Mouse (Mus musculus) neural tube, embryonic 13.5 days (tissue): Measurements from ENCODE around the gene Mtfmt. TPM values are rescaled to one million over a fixed set of nuclear protein-coding genes. Genes with fewer than 3 reads are reported as not detected.

ENCODE experiments used
- ATAC-seq: fragments of 200-750 bp; cut with Nextera tagmentation; 2 replicates; pipeline ENCODE4 v1.8.0; 2017; ENCODE audit warnings: low read depth, mild to moderate bottlenecking, moderate TSS enrichment, moderate library complexity
- H3K27ac ChIP-seq: fragments of 300-500 bp; sonication (generic); replicated peaks from 2 replicates; pipeline ENCODE4 v1.5.1; 2015; ENCODE audit warnings: moderate library complexity, mild to moderate bottlenecking, inconsistent platforms
- H3K27me3 ChIP-seq: fragments of 300-500 bp; sonication (generic); 2 replicates; pipeline ENCODE4 v1.6.1; 2015; ENCODE audit warnings: mild to moderate bottlenecking, inconsistent platforms
- H3K36me3 ChIP-seq: fragments of 300-500 bp; sonication (generic); 2 replicates; pipeline ENCODE4 v1.6.1; 2015; ENCODE audit warnings: mild to moderate bottlenecking, inconsistent platforms
- H3K4me1 ChIP-seq: fragments of 300-500 bp; sonication (generic); replicated peaks from 2 replicates; pipeline ENCODE4 v1.6.1; 2015; ENCODE audit warnings: inconsistent platforms
- H3K4me2 ChIP-seq: fragments of 300-500 bp; sonication (generic); 2 replicates; pipeline ENCODE4 v1.6.1; 2015; ENCODE audit warnings: inconsistent platforms, mild to moderate bottlenecking, moderate library complexity
- H3K4me3 ChIP-seq: fragments of 300-500 bp; sonication (generic); 2 replicates; pipeline ENCODE4 v1.5.1; 2015; ENCODE audit warnings: mild to moderate bottlenecking, inconsistent platforms
- H3K9ac ChIP-seq: fragments of 300-500 bp; sonication (generic); 2 replicates; pipeline ENCODE4 v1.6.1; 2015; ENCODE audit warnings: moderate library complexity, mild to moderate bottlenecking, inconsistent platforms
- H3K9me3 ChIP-seq: fragments of 300-500 bp; sonication (generic); 2 replicates; pipeline ENCODE4 v1.6.1; 2016; ENCODE audit warnings: inconsistent platforms
- WGBS: fragments of 180-500 bp; shearing (Covaris S2); methylation state at CpG from one replicate; pipeline ENCODE4 v1.1.7; 2015; 5-methylcytosine and 5-hydroxymethylcytosine counted together
- polyA plus RNA-seq: library from polyadenylated mRNA; unstranded; fragments of >200 nt; fragmentation: Nextera tagmentation; extraction: Ambion mirVana; gene quantifications from 2 replicates; pipeline ENCODE4 v1.2.1, GENCODE M21; 2015

Mtfmt gene
- polyA plus RNA-seq, 1 experiment from 2014 or later: 25.5 TPM

DNA sequence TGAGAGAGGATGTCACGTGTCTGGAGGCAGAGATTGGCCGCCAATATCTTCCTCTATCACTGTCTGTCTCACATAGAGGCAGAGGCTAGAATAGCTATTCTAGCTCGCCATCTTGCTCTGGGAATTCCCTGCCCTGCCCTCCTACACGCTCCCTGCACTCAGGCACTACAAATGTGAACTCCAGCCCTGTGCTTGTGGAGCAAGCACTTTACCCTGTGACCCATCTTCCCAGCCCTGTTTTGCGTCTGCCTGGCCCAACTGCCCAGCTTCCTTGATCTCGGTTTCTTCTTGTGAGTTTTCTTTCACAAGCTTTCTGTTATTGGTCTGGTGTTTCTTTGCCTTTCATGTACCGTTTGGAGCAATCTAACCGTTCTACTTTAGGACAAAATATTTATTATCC lies 43.6 kb downstream of the Mtfmt start:
- Histone ChIP-seq H3K36me3 (peaks cover 91% of the 10 kb centered on the region), H3K4me2 (no peak overlapping the region), H3K27ac (no peak overlapping the region), H3K4me3 (no peak overlapping the region), H3K27me3 (no peaks in the 10 kb centered on the region), H3K9ac (no peak overlapping the region), H3K4me1 (no peaks in the 10 kb centered on the region), H3K9me3 (no peaks in the 10 kb centered on the region)
- ATAC-seq: no peak
- 88% methylated on average over 8 of the region's 8 CpGs for WGBS

DNA sequence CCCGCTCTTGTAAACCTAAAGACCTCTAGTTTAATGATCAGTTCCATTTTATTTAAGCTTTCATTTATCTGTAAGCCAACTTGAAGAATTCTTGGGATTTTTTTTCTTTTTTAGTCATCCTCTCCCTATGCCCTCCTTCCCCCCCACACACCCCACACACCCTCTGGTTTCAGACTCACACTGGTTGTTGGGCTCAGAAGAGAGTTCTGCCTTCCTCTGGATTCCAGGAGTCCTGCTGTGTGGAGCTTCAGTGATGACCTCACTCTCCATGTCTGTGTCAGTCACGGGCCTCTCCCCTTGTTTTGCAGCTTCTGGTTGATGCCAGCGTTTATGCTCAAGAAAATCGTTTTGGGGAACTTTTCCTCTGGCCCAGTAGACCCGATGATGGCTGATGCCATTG lies 44.5 kb downstream of the Mtfmt start:
- Histone ChIP-seq H3K36me3 (peaks cover 91% of the 10 kb centered on the region), H3K4me3 (no peak overlapping the region), H3K4me2 (no peak overlapping the region), H3K27me3 (no peaks in the 10 kb centered on the region), H3K27ac (no peak overlapping the region), H3K9ac (no peak overlapping the region), H3K9me3 (no peaks in the 10 kb centered on the region), H3K4me1 (no peaks in the 10 kb centered on the region)
- WGBS: 88% methylated on average over 5 of the region's 5 CpGs
- no peak for ATAC-seq

DNA sequence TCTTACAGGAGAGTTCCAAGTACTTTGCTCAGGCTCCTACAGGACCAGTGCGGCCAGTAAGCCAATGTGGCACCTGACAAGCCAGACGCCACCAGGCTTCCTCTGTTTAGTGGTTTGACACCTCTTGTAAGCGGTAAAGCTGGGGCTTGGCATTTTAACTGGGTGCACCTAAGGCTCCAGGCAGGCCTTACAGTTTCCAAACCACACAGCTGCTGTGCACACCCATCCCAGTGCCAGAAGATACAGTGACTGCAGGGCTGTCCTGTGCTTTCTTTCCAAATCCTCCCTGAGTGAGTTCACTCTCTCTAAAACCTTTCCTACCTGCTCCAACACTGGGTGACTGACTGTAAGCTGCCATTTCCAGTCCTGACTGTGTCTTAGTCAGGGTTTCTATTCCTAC lies 55.9 kb downstream of the Mtfmt start:
- no peak for ATAC-seq
- no peaks in the 10 kb centered on the region for H3K9me3 ChIP-seq
- WGBS: 94% methylated on average over 3 of the region's 3 CpGs

DNA sequence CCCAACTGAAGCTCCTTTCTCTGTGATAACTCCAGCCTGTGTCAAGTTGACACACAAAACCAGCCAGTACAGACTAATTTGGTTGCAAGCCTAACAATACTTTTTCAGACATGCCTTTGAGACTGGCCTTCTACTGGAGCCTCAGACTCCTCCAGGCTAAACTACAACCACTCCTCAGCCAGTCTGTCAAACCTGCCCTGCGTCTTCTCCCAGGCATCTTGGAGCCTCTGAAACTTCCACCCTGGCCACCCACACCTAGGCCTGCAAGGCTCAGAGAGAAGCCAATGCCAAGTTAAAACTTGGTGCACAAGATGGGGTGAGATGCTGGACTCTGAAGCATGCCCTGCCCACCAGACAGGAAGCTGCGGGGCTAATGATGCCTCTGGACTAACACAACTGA lies 56.8 kb downstream of the Mtfmt start:
- Histone ChIP-seq H3K4me2 (no peak overlapping the region), H3K36me3 (peaks cover 16% of the 10 kb centered on the region), H3K9me3 (no peaks in the 10 kb centered on the region), H3K27ac (no peak overlapping the region), H3K27me3 (no peaks in the 10 kb centered on the region), H3K4me1 (no peaks in the 10 kb centered on the region), H3K4me3 (no peak overlapping the region), H3K9ac (no peak overlapping the region)
- no peak for ATAC-seq
- WGBS: 88% methylated on average over 2 of the region's 2 CpGs

More for the DNA sequence above, 55.9 kb downstream of the Mtfmt start:
- H3K4me2 ChIP-seq: no peak overlapping the region
- H3K4me1 ChIP-seq: no peaks in the 10 kb centered on the region
- H3K4me3 ChIP-seq: no peak overlapping the region
- H3K27me3 ChIP-seq: no peaks in the 10 kb centered on the region
- H3K27ac ChIP-seq: no peak overlapping the region
- H3K36me3 ChIP-seq: peaks cover 24% of the 10 kb centered on the region
- no peak overlapping the region for H3K9ac ChIP-seq

DNA sequence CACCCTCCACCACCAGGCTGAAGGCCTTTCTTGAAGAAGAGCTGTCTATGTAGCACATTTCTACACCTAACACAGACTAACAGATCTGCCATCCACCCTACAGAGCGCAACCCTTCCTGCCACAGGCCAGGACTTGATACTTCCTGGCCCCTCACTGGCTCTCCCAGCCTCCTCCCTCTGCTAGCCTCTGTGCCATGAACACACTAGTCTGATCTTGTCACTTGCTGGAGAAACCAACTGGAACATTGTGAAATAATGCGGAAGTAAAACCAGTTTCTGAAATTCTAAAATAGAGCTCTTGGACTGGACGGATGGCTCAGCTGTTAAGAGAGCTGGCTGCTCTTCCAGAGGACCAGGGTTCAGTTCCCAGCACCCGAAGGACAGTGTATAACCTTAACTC lies 57.3 kb downstream of the Mtfmt start:
- H3K27me3 ChIP-seq: no peaks in the 10 kb centered on the region
- H3K27ac ChIP-seq: no peak overlapping the region
- peaks cover 13% of the 10 kb centered on the region for H3K36me3 ChIP-seq
- H3K9me3 ChIP-seq: no peaks in the 10 kb centered on the region
- no peaks in the 10 kb centered on the region for H3K4me1 ChIP-seq
- no peak overlapping the region for H3K4me2 ChIP-seq
- no peak for ATAC-seq
- 90% methylated on average over 4 of the region's 4 CpGs for WGBS
- no peak overlapping the region for H3K4me3 ChIP-seq
- no peak overlapping the region for H3K9ac ChIP-seq

DNA sequence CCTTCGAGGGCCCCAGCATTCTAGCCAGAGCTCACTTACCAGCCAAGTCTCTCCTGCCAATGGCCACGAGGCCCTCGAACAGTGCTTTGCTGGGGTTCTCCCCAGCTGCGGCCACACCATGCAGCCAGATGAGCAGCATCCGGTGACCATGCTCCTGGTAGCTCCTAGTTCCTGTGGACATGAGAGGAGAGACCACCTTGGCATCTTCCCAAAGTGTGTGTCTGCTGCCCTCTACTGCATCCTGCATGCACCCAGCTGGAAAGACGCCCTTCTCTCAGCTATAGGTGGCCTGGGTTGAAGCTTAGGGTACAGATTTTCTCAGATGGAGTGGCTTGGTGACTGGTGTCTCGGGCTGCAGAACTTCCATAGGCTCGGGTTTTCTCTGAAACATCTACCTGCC lies 66.6 kb downstream of the Mtfmt start:
- no peaks in the 10 kb centered on the region for H3K9me3 ChIP-seq
- no peaks in the 10 kb centered on the region for H3K27me3 ChIP-seq
- no peak overlapping the region for H3K27ac ChIP-seq
- no peaks in the 10 kb centered on the region for H3K4me1 ChIP-seq
- no peak for ATAC-seq
- H3K4me2 ChIP-seq: no peak overlapping the region
- H3K4me3 ChIP-seq: no peak overlapping the region
- 61% methylated on average over 8 of the region's 8 CpGs for WGBS
- H3K9ac ChIP-seq: no peak overlapping the region
- no peaks in the 10 kb centered on the region for H3K36me3 ChIP-seq

Other genes with a start within 250 kb of the Mtfmt start
- gene Parp16, start 240.4 kb upstream of the Mtfmt start, polyA plus RNA-seq: 5.4 and 6.8 TPM in 2 replicates
- 0.36 and 0.53 TPM in 2 replicates for gene Cilp, start 170.6 kb upstream of the Mtfmt start, polyA plus RNA-seq
- gene Clpx, start 141.5 kb upstream of the Mtfmt start, polyA plus RNA-seq: 42.9 and 43.6 TPM in 2 replicates
- gene Pdcd7, start 89.7 kb upstream of the Mtfmt start, polyA plus RNA-seq: 10.0 and 10.9 TPM in 2 replicates
- 1.6 and 2.0 TPM in 2 replicates for gene Ubap1l, start 74.7 kb upstream of the Mtfmt start, polyA plus RNA-seq
- gene Kbtbd13, start 44.1 kb upstream of the Mtfmt start, polyA plus RNA-seq: 0.32 and 0.47 TPM in 2 replicates
- 6.6 and 7.7 TPM in 2 replicates for gene Rasl12, start 37.3 kb upstream of the Mtfmt start, polyA plus RNA-seq
- not detected in 2 replicates for gene Slc51b, start 12.8 kb upstream of the Mtfmt start, polyA plus RNA-seq
- 138 and 143 TPM in 2 replicates for gene Spg21, start 25.2 kb downstream of the Mtfmt start, polyA plus RNA-seq
- gene Ankdd1a, start 84.4 kb downstream of the Mtfmt start, polyA plus RNA-seq: 0.59 and 0.60 TPM in 2 replicates
- 7.6 and 9.5 TPM in 2 replicates for gene Plekho2, start 144.3 kb downstream of the Mtfmt start, polyA plus RNA-seq
- gene Pif1, start 151.4 kb downstream of the Mtfmt start, polyA plus RNA-seq: 3.1 and 3.2 TPM in 2 replicates
- gene Rbpms2, start 193.9 kb downstream of the Mtfmt start, polyA plus RNA-seq: 6.2 and 6.3 TPM in 2 replicates
- 381 and 389 TPM in 2 replicates for gene Oaz2, start 232.2 kb downstream of the Mtfmt start, polyA plus RNA-seq